Mouse (Mus musculus) CD4-positive helper T cell, adult 2 months (primary cell): ENCODE results near the gene Hcls1.

Experiments used
- DNase-seq: peaks from one replicate; pipeline ENCODE4 v3.0.0-alpha.2; 2012; ENCODE audit warnings: low read depth, missing footprints, low spot score

Hcls1 gene

DNA sequence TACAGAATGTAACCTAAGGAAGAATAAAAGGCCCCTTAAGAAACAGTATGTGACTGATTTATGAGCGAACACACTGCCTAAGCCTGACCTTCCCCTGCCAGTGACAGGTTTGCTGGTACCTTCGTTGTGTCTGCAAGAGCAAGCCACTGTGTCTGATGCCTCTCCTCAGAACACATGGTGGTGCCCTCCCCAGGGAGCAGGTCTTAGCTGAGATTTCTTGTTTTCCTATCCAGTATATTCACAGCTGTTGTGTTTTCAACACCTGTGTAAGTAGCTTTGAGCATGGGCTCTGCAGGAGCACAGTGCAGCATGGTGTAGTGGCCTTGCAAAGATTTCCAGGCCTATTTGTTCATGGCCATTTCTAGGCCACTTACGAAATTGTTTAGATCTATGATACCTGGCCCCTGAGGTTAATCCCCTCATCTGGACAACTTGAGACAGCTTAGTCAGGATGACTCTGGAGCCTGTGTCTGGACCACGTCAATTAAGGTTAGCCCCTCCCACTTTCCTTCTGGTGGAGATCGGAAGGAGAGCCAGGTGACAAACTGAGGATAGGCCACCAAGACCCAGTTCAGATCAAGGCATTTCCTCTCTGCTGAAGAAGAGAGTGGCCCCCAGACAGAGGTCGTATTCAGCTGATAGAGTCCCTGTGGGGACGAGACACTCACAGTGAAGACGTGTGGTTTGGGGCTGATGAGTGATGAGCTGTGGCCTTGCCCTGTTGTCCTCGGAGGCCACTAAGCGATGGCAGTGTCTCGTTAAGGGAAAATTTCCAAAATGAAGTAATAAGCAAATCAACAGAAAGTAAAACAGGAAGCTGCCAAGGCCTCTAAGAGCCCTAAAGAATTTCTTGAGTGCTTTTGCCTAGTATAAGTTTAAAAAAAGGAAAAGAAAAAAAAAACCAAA is 4.3 kb upstream of the Hcls1 start:
- DNase-seq, result no peak

DNA sequence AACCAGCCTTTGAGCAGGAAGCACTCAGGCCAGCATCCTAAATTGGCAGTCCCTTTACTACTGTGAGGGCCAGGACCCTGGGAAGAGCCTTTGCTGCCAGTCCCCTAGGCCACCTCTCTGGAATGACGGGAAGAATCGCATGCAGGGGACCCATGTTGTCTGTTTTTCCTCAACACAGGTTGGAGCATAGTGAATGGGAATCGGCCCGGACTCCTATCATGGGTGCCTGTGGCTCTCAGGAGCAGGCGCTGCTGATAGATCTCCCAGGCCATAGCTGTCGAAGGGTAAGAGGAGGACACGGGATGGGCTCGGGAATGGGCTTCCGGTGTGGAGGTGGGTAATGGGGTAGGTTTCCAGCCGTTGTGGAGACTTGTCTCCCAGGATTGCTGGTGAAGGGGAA is 3.4 kb upstream of the Hcls1 start:
- DNase-seq, result no peak

DNA sequence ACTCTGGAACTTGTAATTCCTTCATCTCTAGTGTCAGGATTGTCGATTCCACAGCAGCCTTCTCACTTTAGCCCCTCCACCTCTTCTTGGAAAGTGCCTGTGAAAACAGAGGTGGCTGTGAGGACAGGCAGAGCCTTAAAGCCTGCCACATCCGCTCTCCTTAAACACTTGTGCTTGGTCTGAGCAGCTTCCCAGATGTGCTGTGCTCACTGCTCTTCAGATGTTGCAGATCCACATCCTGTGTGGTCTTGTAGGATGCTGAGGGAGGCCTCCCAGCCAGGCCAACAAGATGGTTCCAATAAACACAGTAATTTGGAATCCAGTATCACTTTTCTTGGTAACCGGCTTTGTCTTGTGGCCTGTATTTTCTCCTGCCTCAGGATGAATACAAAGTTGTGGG is 2.8 kb upstream of the Hcls1 start:
- peak; percentile 52 for DNase-seq

- no peak for DNase-seq
These were observed 2.2 kb upstream of the Hcls1 start for GRCm38 (mm10) chr16:36932546-36932945.

GRCm38 (mm10) chr16:36934131-36934840 is 497 bp upstream of the Hcls1 start:
- DNase-seq, result peak; percentile 48

DNA sequence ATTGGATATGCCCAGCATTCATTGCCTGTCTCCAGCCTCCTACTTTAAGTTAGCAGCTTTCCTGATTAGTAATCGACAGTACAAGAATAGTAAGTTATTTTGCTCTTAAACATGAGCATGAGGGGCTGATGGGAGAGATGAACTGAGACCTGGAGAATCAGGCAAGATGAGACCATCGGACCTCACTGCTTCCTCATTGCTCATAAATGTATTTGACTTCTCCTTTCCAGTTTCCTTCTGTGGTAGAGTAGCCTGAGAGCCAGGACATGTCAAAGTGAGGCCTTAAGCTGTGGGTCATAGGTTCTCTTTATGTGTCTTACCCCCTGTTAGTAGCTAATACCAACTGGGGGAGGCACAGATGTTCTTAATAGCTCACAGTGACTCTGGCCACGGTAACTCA is 1.0 kb downstream of the Hcls1 start:
- no peak for DNase-seq

- peak; percentile 76 for DNase-seq
These were observed 6.4 kb downstream of the Hcls1 start for GRCm38 (mm10) chr16:36941137-36941727.

GRCm38 (mm10) chr16:36941895-36942294 is 7.1 kb downstream of the Hcls1 start:
- no peak for DNase-seq

DNA sequence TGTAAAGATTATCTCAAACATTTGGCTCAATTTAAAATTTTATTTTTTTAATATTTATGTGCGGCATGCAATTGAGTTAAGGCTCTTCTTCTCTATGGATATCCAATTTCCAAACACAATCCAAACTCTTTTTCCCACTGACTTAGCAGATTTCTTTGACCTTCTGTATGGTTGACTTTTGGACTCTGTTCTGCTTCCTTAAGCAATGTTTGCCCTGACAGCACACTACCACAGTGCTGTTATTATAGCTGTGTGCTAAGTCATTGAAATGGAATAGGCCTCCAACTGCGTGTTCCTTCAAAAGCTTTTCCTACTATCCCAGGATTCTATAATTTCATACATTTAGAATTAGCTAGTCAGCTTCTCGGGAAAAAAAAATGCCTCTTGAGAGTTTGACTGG is 8.8 kb downstream of the Hcls1 start:
- DNase-seq, result no peak

DNA sequence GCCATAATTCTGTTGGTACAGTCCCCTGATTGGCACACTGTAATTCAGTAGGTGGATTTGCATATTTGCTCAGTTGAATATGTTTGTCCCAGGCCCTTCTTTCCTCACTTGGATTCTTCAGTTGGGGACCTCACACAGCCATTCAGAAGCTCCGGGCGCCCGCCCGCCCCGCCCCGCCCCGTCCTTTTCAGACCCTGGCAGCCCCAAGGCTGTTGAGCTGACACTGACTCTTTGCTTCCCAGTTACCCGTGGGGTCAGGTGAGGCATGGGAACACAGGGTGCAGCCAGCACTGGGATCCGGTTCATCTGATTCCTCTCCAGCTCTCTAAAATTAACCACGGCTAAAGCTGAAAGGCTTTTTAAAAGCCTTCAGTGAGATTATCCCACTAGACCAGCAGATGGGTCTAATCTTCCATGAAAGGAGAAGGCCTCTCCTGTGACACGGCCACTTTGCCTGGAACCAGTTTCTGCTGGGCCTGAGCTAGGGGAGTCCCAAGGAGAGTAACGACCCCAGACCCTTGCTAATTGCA is 10.2 kb downstream of the Hcls1 start:
- DNase-seq, result no peak

DNA sequence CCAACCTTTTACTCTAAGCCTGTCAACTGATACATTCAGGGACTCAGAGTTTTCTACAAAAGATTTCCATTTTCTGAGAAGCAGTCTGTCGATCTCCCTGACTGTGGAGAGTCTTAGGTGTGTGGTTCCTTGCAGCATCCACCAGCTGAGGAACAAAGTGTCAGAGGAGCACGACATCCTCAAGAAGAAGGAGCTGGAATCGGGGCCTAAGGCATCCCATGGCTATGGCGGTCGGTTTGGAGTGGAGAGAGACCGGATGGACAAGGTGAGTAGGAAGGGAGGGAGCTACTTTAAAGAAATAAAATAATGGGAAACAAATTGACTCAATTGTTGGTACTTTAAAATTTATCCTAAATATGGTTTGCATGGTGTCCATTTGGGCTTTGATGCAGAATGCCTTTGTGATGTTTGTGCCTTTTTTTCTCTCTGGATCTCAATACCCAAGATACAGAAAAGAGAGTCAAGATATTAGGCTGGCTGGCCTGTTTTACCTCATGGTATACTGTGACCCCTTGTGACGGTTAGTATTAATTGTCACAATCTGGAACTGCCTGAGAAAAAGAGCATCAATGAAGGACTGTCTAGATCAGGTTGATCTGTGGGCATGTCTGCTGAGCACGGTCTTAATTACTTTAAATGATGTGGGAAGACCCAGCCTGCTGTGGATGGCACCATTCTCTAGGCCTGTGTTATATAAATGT is 11.8 kb downstream of the Hcls1 start:
- DNase-seq, result no peak

GRCm38 (mm10) chr16:36947646-36948197 is 12.9 kb downstream of the Hcls1 start:
- no peak for DNase-seq

DNA sequence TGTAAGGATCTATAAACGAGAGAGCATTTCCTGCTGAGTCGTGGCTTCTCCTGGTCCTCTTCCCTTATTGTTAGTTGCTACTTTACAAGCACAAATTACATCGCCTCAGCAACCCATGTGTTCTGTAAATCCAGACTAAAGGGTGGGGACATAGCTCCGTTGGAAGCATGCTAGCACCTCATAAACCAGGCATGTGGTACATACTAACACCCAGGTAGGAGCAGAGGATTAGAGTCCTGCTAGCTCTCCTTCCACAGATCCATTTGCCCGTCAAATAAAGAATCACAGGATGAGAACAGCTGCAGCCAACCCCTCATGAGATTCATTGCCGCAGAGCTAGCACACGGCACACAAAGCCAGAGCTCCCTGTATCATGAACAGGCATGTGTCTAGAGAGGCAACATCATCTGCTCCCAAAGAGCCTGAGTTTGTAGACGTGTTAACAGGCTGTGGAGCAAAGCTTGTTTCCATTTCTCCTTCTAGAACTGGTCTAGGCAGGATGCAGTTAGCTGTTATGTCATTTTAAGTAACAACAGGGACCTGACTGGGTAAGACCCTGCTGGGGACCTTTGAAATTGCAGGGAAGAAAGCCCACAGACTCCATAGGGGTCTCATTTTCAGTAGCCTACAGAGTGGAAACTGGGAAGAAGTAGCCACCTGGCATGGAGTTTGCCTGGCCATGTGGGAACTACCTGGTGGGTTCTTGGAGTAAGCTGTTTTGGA is 15.0 kb downstream of the Hcls1 start:
- no peak for DNase-seq

- no peak for DNase-seq
These were observed 16.2 kb downstream of the Hcls1 start for GRCm38 (mm10) chr16:36951029-36951428.

GRCm38 (mm10) chr16:36955106-36955505 is 20.3 kb downstream of the Hcls1 start:
- DNase-seq, result no peak

- DNase-seq, result no peak
These were observed 28.6 kb downstream of the Hcls1 start for GRCm38 (mm10) chr16:36963415-36963814.

DNA sequence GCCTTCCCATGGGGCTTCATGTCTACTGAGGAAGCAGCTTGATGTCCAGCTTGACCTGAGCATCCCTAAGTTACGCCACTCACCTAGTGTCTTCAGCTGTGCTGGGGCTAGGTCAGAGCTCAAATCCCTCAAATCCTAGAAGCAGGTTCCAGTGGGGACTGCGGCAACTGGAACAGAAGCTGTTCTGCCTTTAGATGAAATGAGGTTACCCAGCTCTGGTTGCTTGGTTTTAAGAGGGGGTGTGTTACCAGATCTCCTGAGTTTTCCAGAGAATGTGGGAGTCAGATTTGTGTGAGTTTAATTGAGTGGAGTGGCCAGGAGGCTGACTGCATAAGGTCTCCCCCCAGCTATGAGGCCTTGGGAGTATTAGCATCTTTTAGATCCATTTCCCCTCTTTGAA is 44.3 kb downstream of the Hcls1 start:
- DNase-seq, result no peak

- no peak for DNase-seq
These were observed 49.0 kb downstream of the Hcls1 start for GRCm38 (mm10) chr16:36983796-36984195.

DNA sequence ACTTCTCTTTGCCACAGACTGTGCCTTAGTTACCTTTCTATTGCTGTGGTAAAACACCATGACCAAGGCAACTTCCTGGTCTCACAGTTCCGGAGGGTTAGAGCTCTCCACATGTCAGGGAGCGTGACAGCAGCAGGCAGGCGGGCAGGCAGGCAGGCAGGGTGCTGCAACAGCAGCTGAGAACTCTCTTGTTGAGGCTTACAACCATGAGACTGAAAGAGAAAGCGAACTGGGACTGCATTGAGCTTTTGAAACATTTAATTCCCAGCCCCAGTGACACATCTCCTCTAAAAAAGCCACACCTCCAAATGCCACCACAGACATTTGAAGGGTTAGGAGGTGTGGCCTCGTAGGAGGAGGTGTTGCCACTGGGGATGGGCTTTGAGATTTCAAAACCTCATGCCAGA is 50.9 kb downstream of the Hcls1 start:
- DNase-seq, result peak; percentile 67

DNA sequence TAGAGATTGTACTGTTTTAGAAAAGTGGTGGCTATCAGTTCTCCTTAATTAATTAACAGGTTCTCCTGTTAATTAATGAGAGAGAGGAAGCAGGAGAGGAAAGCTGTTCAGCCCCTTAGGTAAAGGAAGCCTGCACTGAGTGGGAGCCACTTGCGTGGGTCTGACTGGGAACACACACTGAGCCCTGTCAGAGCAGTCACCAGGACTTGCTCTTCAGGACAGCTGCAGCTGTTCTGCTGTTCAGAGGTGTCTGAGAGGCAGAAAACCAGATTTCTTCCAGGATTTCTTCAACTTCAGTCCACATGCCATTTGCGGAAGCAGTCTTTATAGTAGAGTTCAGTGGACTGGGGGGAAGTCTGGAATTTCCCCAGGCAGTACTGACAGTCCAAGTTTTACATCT is 52.6 kb downstream of the Hcls1 start:
- DNase-seq, result no peak

DNA sequence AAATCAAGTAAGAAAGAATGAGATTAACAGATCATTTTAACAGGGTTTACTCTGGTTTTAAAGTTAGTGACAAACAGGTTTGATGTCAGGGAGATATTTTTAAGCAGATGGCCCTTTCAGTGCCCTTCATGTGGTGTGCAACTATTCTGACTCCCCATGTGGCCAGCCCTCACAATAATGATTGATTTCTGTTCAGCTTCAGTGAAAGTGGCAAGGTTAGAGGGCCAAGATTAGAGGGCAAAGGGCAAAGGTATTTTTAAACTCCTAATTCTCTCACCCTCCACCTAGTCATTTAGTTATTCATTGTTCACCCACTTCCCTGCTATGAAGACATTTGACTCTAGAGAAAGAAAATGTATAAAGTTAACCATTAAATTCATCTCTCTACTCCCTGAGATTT is 53.3 kb downstream of the Hcls1 start:
- DNase-seq, result no peak
